Mouse (Mus musculus): Measurements from ENCODE around the gene Bmpr1a. TPM values are rescaled to one million over a fixed set of nuclear protein-coding genes. Genes with fewer than 3 reads are reported as not detected.
"Not testable (repeated sequence)": the region's sequence is repeated elsewhere in the genome, so short reads cannot be mapped to it uniquely, and the experiment has no call there.

The Bmpr1a gene
- polyA plus RNA-seq, 1 experiment from 2014 or later, result 21.1 TPM

GRCm38 (mm10) chr14:34428274-34428673 is 74.9 kb downstream of the Bmpr1a start:
- H3K4me2 ChIP-seq (ENCODE audit: low read length), result no peak overlapping the region
- no peak overlapping the region for H3K9ac ChIP-seq (replicated peaks; ENCODE audit: low read depth, low read length)
- no peak overlapping the region for H3K27ac ChIP-seq (ENCODE audit: low read length)
- H3K4me1 ChIP-seq (replicated peaks; ENCODE audit: control insufficient read depth, insufficient read depth, low read length), result no peaks in the 10 kb centered on the region
- H3K9me3 ChIP-seq (ENCODE audit: control insufficient read depth, low read length), result no peaks in the 10 kb centered on the region
- H3K4me3 ChIP-seq (replicated peaks; ENCODE audit: low read length), result no peak overlapping the region
- peaks cover 8% of the 10 kb centered on the region for H3K36me3 ChIP-seq (ENCODE audit: control insufficient read depth, insufficient read depth)
- 98% methylated on average over 3 of the region's 3 CpGs for WGBS
- H3K27me3 ChIP-seq (replicated peaks; ENCODE audit: control insufficient read depth, insufficient read depth, low read length), result no peaks in the 10 kb centered on the region
- no peak for ATAC-seq

- Histone ChIP-seq H3K36me3 (ENCODE audit: control insufficient read depth, insufficient read depth) (peaks cover 20% of the 10 kb centered on the region), H3K9ac (replicated peaks; ENCODE audit: low read depth, low read length) (no peak overlapping the region), H3K27ac (ENCODE audit: low read length) (no peak overlapping the region), H3K9me3 (ENCODE audit: control insufficient read depth, low read length) (no peaks in the 10 kb centered on the region), H3K27me3 (replicated peaks; ENCODE audit: control insufficient read depth, insufficient read depth, low read length) (no peaks in the 10 kb centered on the region), H3K4me1 (replicated peaks; ENCODE audit: control insufficient read depth, insufficient read depth, low read length) (no peaks in the 10 kb centered on the region), H3K4me2 (ENCODE audit: low read length) (no peak overlapping the region), H3K4me3 (replicated peaks; ENCODE audit: low read length) (no peak overlapping the region)
- WGBS, result 95% methylated on average over 1 of the region's 1 CpGs
- ATAC-seq, result no peak
These were observed 82.1 kb downstream of the Bmpr1a start for GRCm38 (mm10) chr14:34421078-34421477.

GRCm38 (mm10) chr14:34417501-34417900 is 85.6 kb downstream of the Bmpr1a start:
- no peak overlapping the region for H3K4me2 ChIP-seq (ENCODE audit: low read length)
- H3K9me3 ChIP-seq (ENCODE audit: control insufficient read depth, low read length), result no peaks in the 10 kb centered on the region
- no peak overlapping the region for H3K4me3 ChIP-seq (replicated peaks; ENCODE audit: low read length)
- H3K4me1 ChIP-seq (replicated peaks; ENCODE audit: control insufficient read depth, insufficient read depth, low read length), result no peaks in the 10 kb centered on the region
- H3K27ac ChIP-seq (ENCODE audit: low read length), result no peak overlapping the region
- peaks cover 22% of the 10 kb centered on the region for H3K36me3 ChIP-seq (ENCODE audit: control insufficient read depth, insufficient read depth)
- H3K9ac ChIP-seq (replicated peaks; ENCODE audit: low read depth, low read length), result no peak overlapping the region
- 84% methylated on average over 5 of the region's 5 CpGs for WGBS
- no peak for ATAC-seq
- no peaks in the 10 kb centered on the region for H3K27me3 ChIP-seq (replicated peaks; ENCODE audit: control insufficient read depth, insufficient read depth, low read length)

GRCm38 (mm10) chr14:34416946-34417345 is 86.2 kb downstream of the Bmpr1a start:
- not testable (repeated sequence) for H3K4me2 ChIP-seq (ENCODE audit: low read length); H3K27ac ChIP-seq (ENCODE audit: low read length); ATAC-seq; H3K27me3 ChIP-seq (replicated peaks; ENCODE audit: control insufficient read depth, insufficient read depth, low read length); H3K4me3 ChIP-seq (replicated peaks; ENCODE audit: low read length); H3K9ac ChIP-seq (replicated peaks; ENCODE audit: low read depth, low read length); H3K9me3 ChIP-seq (ENCODE audit: control insufficient read depth, low read length); H3K4me1 ChIP-seq (replicated peaks; ENCODE audit: control insufficient read depth, insufficient read depth, low read length)
- H3K36me3 ChIP-seq (ENCODE audit: control insufficient read depth, insufficient read depth), result peaks cover 19% of the 10 kb centered on the region
- WGBS, result 97% methylated on average over 4 of the region's 4 CpGs

GRCm38 (mm10) chr14:34412164-34412896 is 90.8 kb downstream of the Bmpr1a start:
- Histone ChIP-seq H3K4me1 (replicated peaks; ENCODE audit: control insufficient read depth, insufficient read depth, low read length) (no peaks in the 10 kb centered on the region), H3K36me3 (ENCODE audit: control insufficient read depth, insufficient read depth) (peaks cover 24% of the 10 kb centered on the region), H3K9ac (replicated peaks; ENCODE audit: low read depth, low read length) (no peak overlapping the region), H3K27ac (ENCODE audit: low read length) (no peak overlapping the region), H3K9me3 (ENCODE audit: control insufficient read depth, low read length) (no peaks in the 10 kb centered on the region), H3K4me2 (ENCODE audit: low read length) (no peak overlapping the region), H3K4me3 (replicated peaks; ENCODE audit: low read length) (no peak overlapping the region), H3K27me3 (replicated peaks; ENCODE audit: control insufficient read depth, insufficient read depth, low read length) (no peaks in the 10 kb centered on the region)
- ATAC-seq, result peak; percentile 71; the same call in 1 of the 2 replicates
- 77% methylated on average over 7 of the region's 7 CpGs for WGBS

GRCm38 (mm10) chr14:34410716-34411115 is 92.4 kb downstream of the Bmpr1a start:
- Histone ChIP-seq H3K9me3 (ENCODE audit: control insufficient read depth, low read length) (no peaks in the 10 kb centered on the region), H3K4me3 (replicated peaks; ENCODE audit: low read length) (no peak overlapping the region), H3K9ac (replicated peaks; ENCODE audit: low read depth, low read length) (no peak overlapping the region), H3K27me3 (replicated peaks; ENCODE audit: control insufficient read depth, insufficient read depth, low read length) (no peaks in the 10 kb centered on the region), H3K36me3 (ENCODE audit: control insufficient read depth, insufficient read depth) (peaks cover 25% of the 10 kb centered on the region), H3K27ac (ENCODE audit: low read length) (no peak overlapping the region), H3K4me1 (replicated peaks; ENCODE audit: control insufficient read depth, insufficient read depth, low read length) (no peaks in the 10 kb centered on the region), H3K4me2 (ENCODE audit: low read length) (no peak overlapping the region)
- no peak for ATAC-seq
- 73% methylated on average over 6 of the region's 6 CpGs for WGBS

GRCm38 (mm10) chr14:34403424-34403823 is 99.7 kb downstream of the Bmpr1a start:
- Histone ChIP-seq H3K36me3 (ENCODE audit: control insufficient read depth, insufficient read depth) (peaks cover 12% of the 10 kb centered on the region), H3K4me1 (replicated peaks; ENCODE audit: control insufficient read depth, insufficient read depth, low read length) (no peaks in the 10 kb centered on the region), H3K4me3 (replicated peaks; ENCODE audit: low read length) (no peak overlapping the region), H3K4me2 (ENCODE audit: low read length) (no peak overlapping the region), H3K27ac (ENCODE audit: low read length) (no peak overlapping the region), H3K9me3 (ENCODE audit: control insufficient read depth, low read length) (no peaks in the 10 kb centered on the region), H3K27me3 (replicated peaks; ENCODE audit: control insufficient read depth, insufficient read depth, low read length) (no peaks in the 10 kb centered on the region), H3K9ac (replicated peaks; ENCODE audit: low read depth, low read length) (no peak overlapping the region)
- ATAC-seq, result no peak
- WGBS, result 95% methylated on average over 7 of the region's 7 CpGs

- H3K4me1 ChIP-seq (replicated peaks; ENCODE audit: control insufficient read depth, insufficient read depth, low read length), result no peaks in the 10 kb centered on the region
These were observed 100.3 kb downstream of the Bmpr1a start for GRCm38 (mm10) chr14:34402871-34403270.

GRCm38 (mm10) chr14:34401135-34401534 is 102.0 kb downstream of the Bmpr1a start:
- Histone ChIP-seq H3K4me1 (replicated peaks; ENCODE audit: control insufficient read depth, insufficient read depth, low read length) (no peaks in the 10 kb centered on the region), H3K9ac (replicated peaks; ENCODE audit: low read depth, low read length) (no peak overlapping the region), H3K36me3 (ENCODE audit: control insufficient read depth, insufficient read depth) (peaks cover 5% of the 10 kb centered on the region), H3K27me3 (replicated peaks; ENCODE audit: control insufficient read depth, insufficient read depth, low read length) (no peaks in the 10 kb centered on the region), H3K4me3 (replicated peaks; ENCODE audit: low read length) (no peak overlapping the region), H3K9me3 (ENCODE audit: control insufficient read depth, low read length) (no peaks in the 10 kb centered on the region), H3K27ac (ENCODE audit: low read length) (no peak overlapping the region), H3K4me2 (ENCODE audit: low read length) (no peak overlapping the region)
- ATAC-seq, result no peak
- WGBS, result 58% methylated on average over 6 of the region's 6 CpGs

More at GRCm38 (mm10) chr14:34402871-34403270, 100.3 kb downstream of the Bmpr1a start:
- no peak overlapping the region for H3K4me2 ChIP-seq (ENCODE audit: low read length)
- no peak overlapping the region for H3K9ac ChIP-seq (replicated peaks; ENCODE audit: low read depth, low read length)
- H3K4me3 ChIP-seq (replicated peaks; ENCODE audit: low read length), result no peak overlapping the region
- H3K27ac ChIP-seq (ENCODE audit: low read length), result no peak overlapping the region
- ATAC-seq, result no peak
- H3K27me3 ChIP-seq (replicated peaks; ENCODE audit: control insufficient read depth, insufficient read depth, low read length), result no peaks in the 10 kb centered on the region
- WGBS, result 86% methylated on average over 8 of the region's 8 CpGs
- H3K36me3 ChIP-seq (ENCODE audit: control insufficient read depth, insufficient read depth), result peaks cover 12% of the 10 kb centered on the region
- H3K9me3 ChIP-seq (ENCODE audit: control insufficient read depth, low read length), result no peaks in the 10 kb centered on the region

Measured in forebrain, embryonic 16.5 days (tissue).